Mouse (Mus musculus) kidney, postnatal 36 days (tissue): ENCODE data around the gene AC170998.1.

Experiments
- DNase-seq, 2 experiments: peaks; one replicate each; pipeline ENCODE4 v3.0.0; 2021 to 2022; ENCODE audit warnings: mixed read lengths in 2 of 2

Gene AC170998.1

GRCm38 (mm10) chr17:28725783-28726182, at the start of gene AC170998.1:
Gene AC170998.1, plus strand, starts transcription at chr17:28726083.
- no peak for DNase-seq

GRCm38 (mm10) chr17:28682311-28683084, 43.4 kb upstream of the AC170998.1 start:
- DNase-seq = peak; percentile 64 to 86

GRCm38 (mm10) chr17:28683601-28684000, 42.3 kb upstream of the AC170998.1 start:
- peak; percentile 66 to 87 for DNase-seq

GRCm38 (mm10) chr17:28684631-28685030, 41.3 kb upstream of the AC170998.1 start:
- DNase-seq = no peak

GRCm38 (mm10) chr17:28687354-28687753, 38.5 kb upstream of the AC170998.1 start:
- no peak for DNase-seq

- DNase-seq = peak in 1 of 2 experiments; percentile 70
These were observed 36.1 kb upstream of the AC170998.1 start, which contains the start of gene Slc26a8 for GRCm38 (mm10) chr17:28689586-28690283. Gene Slc26a8, minus strand, starts transcription at chr17:28690233.

- peak; percentile 99 to 100 for DNase-seq
These were observed 34.9 kb upstream of the AC170998.1 start, which contains the start of gene Mapk14 for GRCm38 (mm10) chr17:28690776-28691686. Gene Mapk14, plus strand, starts transcription at chr17:28691329.

GRCm38 (mm10) chr17:28691687-28692340, 34.1 kb upstream of the AC170998.1 start:
- DNase-seq = peak; percentile 71 to 83

GRCm38 (mm10) chr17:28692341-28692710, 33.6 kb upstream of the AC170998.1 start:
- peak; percentile 64 to 72 for DNase-seq

GRCm38 (mm10) chr17:28693086-28693485, 32.8 kb upstream of the AC170998.1 start:
- no peak for DNase-seq

- peak in 1 of 2 experiments; percentile 49 for DNase-seq
These were observed 31.8 kb upstream of the AC170998.1 start for GRCm38 (mm10) chr17:28694078-28694477.

- DNase-seq = no peak
These were observed 31.1 kb upstream of the AC170998.1 start for GRCm38 (mm10) chr17:28694832-28695231.

- peak; percentile 51 to 82 for DNase-seq
These were observed 29.2 kb upstream of the AC170998.1 start for GRCm38 (mm10) chr17:28696641-28697040.

GRCm38 (mm10) chr17:28697290-28698195, 28.3 kb upstream of the AC170998.1 start:
- DNase-seq = peak in 1 of 2 experiments; percentile 47

GRCm38 (mm10) chr17:28698245-28698644, 27.6 kb upstream of the AC170998.1 start:
- no peak for DNase-seq

- no peak for DNase-seq
These were observed 27.2 kb upstream of the AC170998.1 start for GRCm38 (mm10) chr17:28698672-28699071.

GRCm38 (mm10) chr17:28699789-28700188, 26.1 kb upstream of the AC170998.1 start:
- DNase-seq = no peak

GRCm38 (mm10) chr17:28701171-28701570, 24.7 kb upstream of the AC170998.1 start:
- no peak for DNase-seq

- DNase-seq = peak; percentile 48
These were observed 24.1 kb upstream of the AC170998.1 start for GRCm38 (mm10) chr17:28701737-28702136.

- DNase-seq = peak in 1 of 2 experiments; percentile 53
These were observed 23.2 kb upstream of the AC170998.1 start for GRCm38 (mm10) chr17:28702646-28703045.

- peak in 1 of 2 experiments; percentile 44 for DNase-seq
These were observed 19.2 kb upstream of the AC170998.1 start for GRCm38 (mm10) chr17:28706697-28707096.
